ENCODE assay signal across 16 mouse cellular contexts in genomic region chr10:24718720-24719119, GRCm38 (mm10). TPM values are rescaled to one million over a fixed set of nuclear protein-coding genes. Genes with fewer than 3 reads are reported as not detected.
DNase-seq lines count a peak whose midpoint lies in the region; ATAC-seq and TF ChIP-seq lines count a peak whose summit lies in the region.
"Had no signal": no experiment of that assay in that cellular context is flagged by ENCODE, and none has a peak within 500 bp of the region (broad histone marks: within the 10 kb centered on the region; RNA-seq: fewer than 3 reads in every experiment).

No protein-coding gene starts in this region.

- no peaks in the 10 kb centered on the region for H3K27me3 ChIP-seq in hindbrain, embryonic 15.5 days
- 0 out of 2 replicates have a peak, but pooled peaks cover 7% of the 10 kb centered on the region for H3K27me3 ChIP-seq in hindbrain, embryonic 12.5 days
- H3K27me3 ChIP-seq in hindbrain, embryonic 16.5 days (replicated peaks; ENCODE audit: control insufficient read depth, insufficient read depth, low read length): no peaks in the 10 kb centered on the region
- no peaks in the 10 kb centered on the region for H3K27me3 ChIP-seq in stomach, postnatal 0 days (ENCODE audit: control insufficient read depth, insufficient read depth, low read length)
- H3K27me3 ChIP-seq: limb, embryonic 13.5 days had no signal

- intact Hi-C loops in left cerebral cortex, postnatal 14 days (cut with DNase I): no loop called here

- H3K4me1 ChIP-seq in hindbrain, embryonic 15.5 days (replicated peaks): no peaks in the 10 kb centered on the region
- no peaks in the 10 kb centered on the region for H3K4me1 ChIP-seq in hindbrain, embryonic 12.5 days
- H3K4me1 ChIP-seq in hindbrain, embryonic 16.5 days (ENCODE audit: control insufficient read depth, insufficient read depth, low read depth, low read length): no peaks in the 10 kb centered on the region
- no peaks in the 10 kb centered on the region for H3K4me1 ChIP-seq in stomach, postnatal 0 days (replicated peaks; ENCODE audit: control insufficient read depth, insufficient read depth)
- H3K4me1 ChIP-seq: limb, embryonic 13.5 days had no signal

- H3K9ac ChIP-seq in hindbrain, embryonic 15.5 days: no peak overlapping the region
- H3K9ac ChIP-seq in hindbrain, embryonic 12.5 days: no peak overlapping the region
- no peak overlapping the region for H3K9ac ChIP-seq in hindbrain, embryonic 16.5 days (ENCODE audit: low read depth, low read length)
- no peak overlapping the region for H3K9ac ChIP-seq in stomach, postnatal 0 days (ENCODE audit: low read length)
- H3K9ac ChIP-seq: limb, embryonic 13.5 days had no signal

- 62% methylated on average over 11 of the region's 11 CpGs for WGBS in hindbrain, embryonic 15.5 days
- 60% methylated on average over 11 of the region's 11 CpGs for whole genome bisulfite sequencing in hindbrain, embryonic 12.5 days
- 60% methylated on average over 11 of the region's 11 CpGs for whole genome bisulfite sequencing in hindbrain, embryonic 16.5 days
- 50% methylated on average over 11 of the region's 11 CpGs for WGBS in stomach, postnatal 0 days

- H3K4me3 ChIP-seq in hindbrain, embryonic 15.5 days: no peak overlapping the region
- no peak overlapping the region for H3K4me3 ChIP-seq in hindbrain, embryonic 12.5 days
- no peak overlapping the region for H3K4me3 ChIP-seq in hindbrain, embryonic 16.5 days (ENCODE audit: low read length)
- H3K4me3 ChIP-seq in stomach, postnatal 0 days (ENCODE audit: low read depth, low read length): no peak overlapping the region
- H3K4me3 ChIP-seq: erythroblast, embryonic 14.5 days; heart, adult 2 months; limb, embryonic 13.5 days had no signal

- no peak for ATAC-seq in hindbrain, embryonic 15.5 days (ENCODE audit: low FRiP score, low read depth)
- no peak for ATAC-seq in hindbrain, embryonic 12.5 days (ENCODE audit: low FRiP score)
- ATAC-seq in hindbrain, embryonic 16.5 days: no peak
- no peak for ATAC-seq in stomach, postnatal 0 days (ENCODE audit: low FRiP score, low TSS enrichment)
- no peak for ATAC-seq in erythroblast, adult 5-6 weeks (replicated peaks; ENCODE audit: low FRiP score, poor library complexity, severe bottlenecking)
- ATAC-seq: intestine, postnatal 0 days; Patski had no signal

- no peaks in the 10 kb centered on the region for H3K36me3 ChIP-seq in hindbrain, embryonic 15.5 days
- H3K36me3 ChIP-seq in hindbrain, embryonic 12.5 days: no peaks in the 10 kb centered on the region
- no peaks in the 10 kb centered on the region for H3K36me3 ChIP-seq in hindbrain, embryonic 16.5 days (ENCODE audit: control insufficient read depth, insufficient read depth, low read length)
- no peaks in the 10 kb centered on the region for H3K36me3 ChIP-seq in stomach, postnatal 0 days (ENCODE audit: control insufficient read depth, insufficient read depth, low read length)
- H3K36me3 ChIP-seq: limb, embryonic 13.5 days had no signal

- TF ChIP-seq CTCF in stomach, postnatal 0 days (IDR thresholded peaks at IDR 0.05; ENCODE audit: low read depth): no peak

- 0 out of 2 replicates have a peak overlapping the region, but pooled peaks have one; percentile 2 for H3K4me2 ChIP-seq in hindbrain, embryonic 15.5 days
- H3K4me2 ChIP-seq in hindbrain, embryonic 12.5 days (replicated peaks): no peak overlapping the region
- peak overlapping the region; percentile 8; the same call in 1 of the 2 replicates for H3K4me2 ChIP-seq in hindbrain, embryonic 16.5 days (ENCODE audit: low read length)
- H3K4me2 ChIP-seq in stomach, postnatal 0 days (replicated peaks; ENCODE audit: low read depth): no peak overlapping the region
- H3K4me2 ChIP-seq: limb, embryonic 13.5 days had no signal

- peak; percentile 47 for DNase-seq in testis, postnatal 10 days (ENCODE audit: low spot score)
- no peak for DNase-seq in testis, postnatal 14 days (ENCODE audit: low spot score)
- DNase-seq in stomach, postnatal 0 days (ENCODE audit: low spot score): peak; percentile 48
- no peak for DNase-seq in left cerebral cortex, postnatal 14 days (ENCODE audit: low spot score in 2 of 2)
- DNase-seq: cerebellum, adult 2 months; heart, adult 2 months; lung, postnatal 14 days; thymus, postnatal 25 days had no signal

- no peaks in the 10 kb centered on the region for H3K9me3 ChIP-seq in hindbrain, embryonic 15.5 days
- no peaks in the 10 kb centered on the region for H3K9me3 ChIP-seq in hindbrain, embryonic 12.5 days (replicated peaks)
- H3K9me3 ChIP-seq in hindbrain, embryonic 16.5 days (ENCODE audit: control insufficient read depth, low read length): no peaks in the 10 kb centered on the region
- H3K9me3 ChIP-seq in stomach, postnatal 0 days (ENCODE audit: control insufficient read depth, low read length): no peaks in the 10 kb centered on the region
- H3K9me3 ChIP-seq: limb, embryonic 13.5 days had no signal

- TF ChIP-seq EP300 in stomach, postnatal 0 days (optimal IDR thresholded peaks at IDR 0.05): no peak

- no peak overlapping the region for H3K27ac ChIP-seq in hindbrain, embryonic 15.5 days (replicated peaks)
- H3K27ac ChIP-seq in hindbrain, embryonic 12.5 days: no peak overlapping the region
- no peak overlapping the region for H3K27ac ChIP-seq in hindbrain, embryonic 16.5 days (ENCODE audit: low read depth, low read length)
- H3K27ac ChIP-seq in stomach, postnatal 0 days (replicated peaks): no peak overlapping the region
- H3K27ac ChIP-seq: heart, adult 2 months; limb, embryonic 13.5 days had no signal

RNA-seq across cellular contexts. Expression of gene Enpp1, which starts 6.8 kb away (rescaled TPM):
- 3.7 and 4.1 TPM in 2 replicates for polyA plus RNA-seq in hindbrain, embryonic 15.5 days (2015; fragmentation: Nextera tagmentation; extraction: Ambion mirVana)
- 1.4 and 1.6 TPM in 2 replicates for polyA plus RNA-seq in hindbrain, embryonic 12.5 days (2016; fragmentation: Nextera tagmentation; extraction: Ambion mirVana)
- polyA plus RNA-seq in hindbrain, embryonic 16.5 days (2015; fragmentation: Nextera tagmentation; extraction: Ambion mirVana): 3.8 and 4.2 TPM in 2 replicates
- polyA plus RNA-seq in stomach, postnatal 0 days (2015; fragmentation: Nextera tagmentation; extraction: Ambion mirVana): 4.5 and 4.8 TPM in 2 replicates
- 1 to 10 TPM; 4.1 to 5.2 TPM for total RNA-seq in left cerebral cortex, postnatal 14 days (2021)
- 0.38 and 0.42 TPM in 2 replicates for total RNA-seq in erythroblast, adult 5-6 weeks (2015; ENCODE audit: low replicate concordance)
- 0.09 and 0.70 TPM in 2 replicates for total RNA-seq in erythroblast, adult 5-6 weeks (2017; ENCODE audit: low replicate concordance)
- polyA plus RNA-seq: erythroblast, embryonic 14.5 days had no signal

Comparison
In these comparisons a context has a peak if more than half of its experiments do, and no peak if none do; other contexts are left out.
1. H3K4me2 ChIP-seq: peak in hindbrain, embryonic 15.5 days (single experiment) and hindbrain, embryonic 16.5 days (single experiment); none in hindbrain, embryonic 12.5 days (single experiment) and stomach, postnatal 0 days (single experiment).
2. DNase-seq: peak in testis, postnatal 10 days (single experiment) and stomach, postnatal 0 days (single experiment); none in testis, postnatal 14 days (single experiment) and left cerebral cortex, postnatal 14 days (0 of 2).